Mouse (Mus musculus): ENCODE measurements around the gene Rgs9. TPM values are rescaled to one million over a fixed set of nuclear protein-coding genes. Genes with fewer than 3 reads are reported as not detected.

Rgs9 gene
- not detected for polyA plus RNA-seq (2014; fragmentation: Illumina TruSeq; extraction: RNeasy Lipid Tissue Mini Kit (QIAGEN cat#74804); ENCODE audit: low read depth, low replicate concordance)

DNA sequence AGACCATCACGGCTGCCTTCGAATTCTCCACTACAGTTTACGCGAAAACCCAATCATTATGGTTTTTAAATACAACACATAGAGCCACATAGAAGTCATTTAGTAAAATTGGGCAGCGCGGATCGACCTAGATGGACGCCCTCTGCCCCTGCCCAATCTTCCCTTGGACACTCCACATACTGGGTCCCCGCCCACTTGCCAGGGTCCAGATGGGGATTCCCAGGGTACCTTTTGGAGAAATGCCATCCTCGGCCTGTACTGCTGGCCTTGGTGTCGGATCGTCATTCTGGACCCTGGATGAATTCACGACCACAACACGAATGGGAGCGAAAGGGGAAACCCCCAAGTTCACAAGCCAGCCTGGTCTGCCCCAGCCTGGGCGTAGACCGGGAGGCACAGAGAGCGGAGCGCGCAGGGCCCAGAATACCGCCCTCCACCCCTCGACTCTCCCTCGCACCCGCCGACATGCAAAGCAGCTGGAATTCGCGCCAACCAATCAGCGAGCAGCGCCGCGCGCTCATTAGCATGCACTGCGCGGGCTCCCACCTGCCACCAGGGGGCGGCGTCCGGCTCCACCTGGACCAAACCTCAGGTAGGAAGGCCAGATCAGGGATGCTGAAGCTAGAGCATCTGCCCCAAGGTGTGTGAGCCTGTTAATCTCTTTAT lies at the start of gene Rgs9:
Gene Rgs9, minus strand, starts transcription at position 420 of the 666 bp plus-strand sequence.

Other genes with a start within 250 kb of the Rgs9 start
- not detected for gene E030025P04Rik, start 153.8 kb downstream of the Rgs9 start, polyA plus RNA-seq (2014; fragmentation: Illumina TruSeq; extraction: RNeasy Lipid Tissue Mini Kit (QIAGEN cat#74804); ENCODE audit: low read depth, low replicate concordance)
- gene Gna13, start 64.7 kb upstream of the Rgs9 start, polyA plus RNA-seq (2014; fragmentation: Illumina TruSeq; extraction: RNeasy Lipid Tissue Mini Kit (QIAGEN cat#74804); ENCODE audit: low read depth, low replicate concordance), result 16.0 TPM
- gene 9930022D16Rik, start 115.8 kb upstream of the Rgs9 start, polyA plus RNA-seq (2014; fragmentation: Illumina TruSeq; extraction: RNeasy Lipid Tissue Mini Kit (QIAGEN cat#74804); ENCODE audit: low read depth, low replicate concordance), result not detected
- gene Amz2, start 127.8 kb upstream of the Rgs9 start, polyA plus RNA-seq (2014; fragmentation: Illumina TruSeq; extraction: RNeasy Lipid Tissue Mini Kit (QIAGEN cat#74804); ENCODE audit: low read depth, low replicate concordance), result 15.0 TPM
- 6.0 TPM for gene Arsg, start 175.2 kb upstream of the Rgs9 start, polyA plus RNA-seq (2014; fragmentation: Illumina TruSeq; extraction: RNeasy Lipid Tissue Mini Kit (QIAGEN cat#74804); ENCODE audit: low read depth, low replicate concordance)
- 5.9 TPM for gene Slc16a6, start 175.5 kb upstream of the Rgs9 start, polyA plus RNA-seq (2014; fragmentation: Illumina TruSeq; extraction: RNeasy Lipid Tissue Mini Kit (QIAGEN cat#74804); ENCODE audit: low read depth, low replicate concordance)

Measured in liver, adult 10 weeks (tissue).